Mouse (Mus musculus) forebrain, embryonic 15.5 days (tissue): ENCODE measurements around the gene 4921539E11Rik. TPM values are rescaled to one million over a fixed set of nuclear protein-coding genes. Genes with fewer than 3 reads are reported as not detected.

ENCODE experiments used
- ATAC-seq: fragments of 200-750 bp; cut with Nextera tagmentation; replicated peaks from 2 replicates; pipeline ENCODE4 v1.8.0; 2017; ENCODE audit warnings: mild to moderate bottlenecking, moderate TSS enrichment, moderate library complexity
- H3K27ac ChIP-seq: fragments of 300-500 bp; sonication (generic); replicated peaks from 2 replicates; pipeline ENCODE4 v1.5.1; 2015; ENCODE audit warnings: mild to moderate bottlenecking, inconsistent platforms
- H3K27me3 ChIP-seq: fragments of 300-500 bp; sonication (generic); 2 replicates; pipeline ENCODE4 v1.6.1; 2015; ENCODE audit warnings: inconsistent platforms
- H3K36me3 ChIP-seq: fragments of 300-500 bp; sonication (generic); 2 replicates; pipeline ENCODE4 v1.6.1; 2015; ENCODE audit warnings: mild to moderate bottlenecking, inconsistent platforms
- H3K4me1 ChIP-seq: fragments of 300-500 bp; sonication (generic); 2 replicates; pipeline ENCODE4 v1.6.1; 2015; ENCODE audit warnings: inconsistent platforms
- H3K4me2 ChIP-seq: fragments of 300-500 bp; sonication (generic); replicated peaks from 2 replicates; pipeline ENCODE4 v1.6.1; 2015; ENCODE audit warnings: mild to moderate bottlenecking, inconsistent platforms
- H3K4me3 ChIP-seq: fragments of 300-500 bp; sonication (generic); 2 replicates; pipeline ENCODE4 v1.5.1; 2015; ENCODE audit warnings: mild to moderate bottlenecking, inconsistent platforms
- H3K9ac ChIP-seq: fragments of 300-500 bp; sonication (generic); replicated peaks from 2 replicates; pipeline ENCODE4 v1.6.1; 2015; ENCODE audit warnings: mild to moderate bottlenecking, inconsistent platforms
- H3K9me3 ChIP-seq: fragments of 300-500 bp; sonication (generic); 2 replicates; pipeline ENCODE4 v1.6.1; 2016; ENCODE audit warnings: inconsistent platforms
- WGBS: fragments of 180-500 bp; shearing (Covaris S2); methylation state at CpG from one replicate; pipeline ENCODE4 v1.1.7; 2015; ENCODE audit warnings: mixed read lengths; 5-methylcytosine and 5-hydroxymethylcytosine counted together
- polyA plus RNA-seq: library from polyadenylated mRNA; unstranded; fragments of >200 nt; fragmentation: Nextera tagmentation; extraction: Ambion mirVana; gene quantifications from 2 replicates; pipeline ENCODE4 v1.2.1, GENCODE M21; 2015

Gene 4921539E11Rik
- polyA plus RNA-seq, 1 experiment from 2014 or later = not detected

- Histone ChIP-seq H3K9ac (no peak overlapping the region), H3K4me1 (no peaks in the 10 kb centered on the region), H3K27ac (no peak overlapping the region), H3K4me2 (no peak overlapping the region), H3K36me3 (peaks cover 28% of the 10 kb centered on the region), H3K4me3 (no peak overlapping the region), H3K27me3 (no peaks in the 10 kb centered on the region), H3K9me3 (no peaks in the 10 kb centered on the region)
- 86% methylated on average over 8 of the region's 8 CpGs for WGBS
- ATAC-seq = no peak
Measured at GRCm38 (mm10) chr4:103188786-103189640, 101.7 kb downstream of the 4921539E11Rik start.

Other genes starting within 250 kb of the 4921539E11Rik start
- gene Mier1, start 176.5 kb downstream of the 4921539E11Rik start, polyA plus RNA-seq = 36.4 and 38.0 TPM in 2 replicates
- 4.0 and 5.8 TPM in 2 replicates for gene Wdr78, start 176.3 kb downstream of the 4921539E11Rik start, polyA plus RNA-seq
- gene Slc35d1, start 75.7 kb downstream of the 4921539E11Rik start, polyA plus RNA-seq = 4.4 and 5.0 TPM in 2 replicates
- gene Oma1, start 22.9 kb upstream of the 4921539E11Rik start, polyA plus RNA-seq = 15.3 and 15.5 TPM in 2 replicates